Mouse (Mus musculus) forebrain, embryonic 16.5 days (tissue): ENCODE results near the gene Ptdss2. TPM values are rescaled to one million over a fixed set of nuclear protein-coding genes. Genes with fewer than 3 reads are reported as not detected.

Source experiments
- ATAC-seq: fragments of 200-750 bp; cut with Nextera tagmentation; 2 replicates; pipeline ENCODE4 v1.8.0; 2017; ENCODE audit warnings: mild to moderate bottlenecking, moderate library complexity
- H3K27ac ChIP-seq: fragments of 300-500 bp; sonication (generic); 2 replicates; pipeline ENCODE4 v1.5.1; 2014; ENCODE audit warnings: low read length, control low read depth
- H3K27me3 ChIP-seq: fragments of 300-500 bp; sonication (generic); replicated peaks from 2 replicates; pipeline ENCODE4 v1.6.1; 2014; ENCODE audit warnings: low read length; ENCODE audit not compliant: control insufficient read depth, insufficient read depth
- H3K36me3 ChIP-seq: fragments of 300-500 bp; sonication (generic); 2 replicates; pipeline ENCODE4 v1.6.1; 2014; ENCODE audit not compliant: control insufficient read depth, insufficient read depth
- H3K4me1 ChIP-seq: fragments of 300-500 bp; sonication (generic); replicated peaks from 2 replicates; pipeline ENCODE4 v1.6.1; 2014; ENCODE audit warnings: low read length; ENCODE audit not compliant: control insufficient read depth, insufficient read depth
- H3K4me2 ChIP-seq: fragments of 300-500 bp; sonication (generic); 2 replicates; pipeline ENCODE4 v1.6.1; 2014; ENCODE audit warnings: mild to moderate bottlenecking, low read length, control low read depth
- H3K4me3 ChIP-seq: fragments of 300-500 bp; sonication (generic); replicated peaks from 2 replicates; pipeline ENCODE4 v1.5.1; 2014; ENCODE audit warnings: mild to moderate bottlenecking, low read length, control low read depth
- H3K9ac ChIP-seq: fragments of 300-500 bp; sonication (generic); replicated peaks from 2 replicates; pipeline ENCODE4 v1.6.1; 2014; ENCODE audit warnings: low read depth, low read length, control low read depth
- H3K9me3 ChIP-seq: fragments of 300-500 bp; sonication (generic); 2 replicates; pipeline ENCODE4 v1.6.1; 2016; ENCODE audit warnings: low read length; ENCODE audit not compliant: control insufficient read depth
- WGBS: fragments of 180-500 bp; shearing (Covaris S2); extraction: QIAGEN DNeasy Blood & Tissue Kit; methylation state at CpG from one replicate; pipeline ENCODE4 v1.1.7; 2014; 5-methylcytosine and 5-hydroxymethylcytosine counted together
- polyA plus RNA-seq: library from polyadenylated mRNA; unstranded; fragments of >200 nt; fragmentation: Nextera tagmentation; extraction: Ambion mirVana; gene quantifications from 2 replicates; pipeline ENCODE4 v1.2.1, GENCODE M21; 2015

Ptdss2 gene
- polyA plus RNA-seq, 1 experiment from 2014 or later = 74.9 TPM

- Histone ChIP-seq H3K4me1 (peaks cover 13% of the 10 kb centered on the region), H3K4me2 (peak overlapping the region; percentile 50), H3K9ac (peak overlapping the region; percentile 43), H3K36me3 (no peaks in the 10 kb centered on the region), H3K4me3 (peak overlapping the region; percentile 33), H3K27me3 (no peaks in the 10 kb centered on the region), H3K27ac (no peak overlapping the region), H3K9me3 (no peaks in the 10 kb centered on the region)
- WGBS = 25% methylated on average over 7 of the region's 7 CpGs
- no peak for ATAC-seq
These were observed 45.8 kb downstream of the Ptdss2 start for GRCm38 (mm10) chr7:141167901-141168517.

GRCm38 (mm10) chr7:141168518-141168953, 46.4 kb downstream of the Ptdss2 start:
- Histone ChIP-seq H3K9ac (peak overlapping the region; percentile 43), H3K4me1 (peaks cover 18% of the 10 kb centered on the region), H3K4me3 (peak overlapping the region; percentile 33), H3K27ac (no peak overlapping the region), H3K27me3 (no peaks in the 10 kb centered on the region), H3K9me3 (no peaks in the 10 kb centered on the region), H3K4me2 (peak overlapping the region; percentile 50), H3K36me3 (no peaks in the 10 kb centered on the region)
- WGBS = 3% methylated on average over 22 of the region's 22 CpGs
- no peak for ATAC-seq

- Histone ChIP-seq H3K4me2 (no peak overlapping the region), H3K4me1 (peaks cover 18% of the 10 kb centered on the region), H3K9ac (0 out of 2 replicates have a peak overlapping the region, but pooled peaks have one; percentile 11), H3K4me3 (no peak overlapping the region), H3K9me3 (no peaks in the 10 kb centered on the region), H3K27ac (no peak overlapping the region), H3K36me3 (no peaks in the 10 kb centered on the region), H3K27me3 (no peaks in the 10 kb centered on the region)
- 29% methylated on average over 1 of the region's 1 CpGs for WGBS
- no peak for ATAC-seq
These were observed 47.1 kb downstream of the Ptdss2 start for GRCm38 (mm10) chr7:141169300-141169699.

- H3K27ac ChIP-seq = no peak overlapping the region
- H3K36me3 ChIP-seq = no peaks in the 10 kb centered on the region
- H3K4me3 ChIP-seq = no peak overlapping the region
- ATAC-seq = no peak
- H3K4me1 ChIP-seq = peaks cover 18% of the 10 kb centered on the region
- H3K27me3 ChIP-seq = no peaks in the 10 kb centered on the region
- H3K9ac ChIP-seq = no peak overlapping the region
- no peak overlapping the region for H3K4me2 ChIP-seq
- no peaks in the 10 kb centered on the region for H3K9me3 ChIP-seq
These were observed 47.7 kb downstream of the Ptdss2 start for GRCm38 (mm10) chr7:141169866-141170265.

GRCm38 (mm10) chr7:141172116-141173006, 50.2 kb downstream of the Ptdss2 start, which contains the start of gene Rnh1:
TSS of gene Rnh1 (minus strand) at chr7:141172857.
- Histone ChIP-seq H3K4me2 (peak within 1 kb of the TSS; percentile 87), H3K9ac (peak within 1 kb of the TSS; percentile 64), H3K27me3 (no peaks in the 10 kb centered on the region), H3K9me3 (no peaks in the 10 kb centered on the region), H3K4me1 (peaks cover 20% of the 10 kb centered on the region), H3K4me3 (peak within 1 kb of the TSS; percentile 47), H3K27ac (peak within 1 kb of the TSS; percentile 86), H3K36me3 (no peaks in the 10 kb centered on the region)
- peak; percentile 98 for ATAC-seq
- 3% methylated on average over 55 of the region's 55 CpGs for whole genome bisulfite sequencing

- Histone ChIP-seq H3K27me3 (no peaks in the 10 kb centered on the region), H3K36me3 (no peaks in the 10 kb centered on the region), H3K4me1 (peaks cover 16% of the 10 kb centered on the region), H3K27ac (peak overlapping the region; percentile 86), H3K4me3 (peak overlapping the region; percentile 47), H3K4me2 (peak overlapping the region; percentile 87), H3K9me3 (no peaks in the 10 kb centered on the region), H3K9ac (peak overlapping the region; percentile 64)
- WGBS = 85% methylated on average over 5 of the region's 5 CpGs
- ATAC-seq = no peak
These were observed 51.2 kb downstream of the Ptdss2 start for GRCm38 (mm10) chr7:141173323-141173850.

GRCm38 (mm10) chr7:141175068-141175467, 52.9 kb downstream of the Ptdss2 start:
- H3K9ac ChIP-seq = no peak overlapping the region
- no peaks in the 10 kb centered on the region for H3K9me3 ChIP-seq
- ATAC-seq = no peak
- H3K27ac ChIP-seq = no peak overlapping the region
- H3K4me1 ChIP-seq = peaks cover 11% of the 10 kb centered on the region
- no peaks in the 10 kb centered on the region for H3K36me3 ChIP-seq
- 86% methylated on average over 4 of the region's 4 CpGs for WGBS
- no peak overlapping the region for H3K4me3 ChIP-seq
- H3K4me2 ChIP-seq = no peak overlapping the region
- no peaks in the 10 kb centered on the region for H3K27me3 ChIP-seq

- 0 out of 2 replicates have a peak overlapping the region, but pooled peaks have one; percentile 25 for H3K9ac ChIP-seq
- no peaks in the 10 kb centered on the region for H3K9me3 ChIP-seq
- ATAC-seq = no peak
- H3K27me3 ChIP-seq = no peaks in the 10 kb centered on the region
- H3K4me1 ChIP-seq = peaks cover 11% of the 10 kb centered on the region
- 3% methylated on average over 8 of the region's 8 CpGs for WGBS
- no peaks in the 10 kb centered on the region for H3K36me3 ChIP-seq
- no peak overlapping the region for H3K4me2 ChIP-seq
- H3K4me3 ChIP-seq = no peak overlapping the region
- H3K27ac ChIP-seq = no peak overlapping the region
These were observed 54.0 kb downstream of the Ptdss2 start for GRCm38 (mm10) chr7:141176173-141176572.

- no peak for ATAC-seq
- H3K27me3 ChIP-seq = no peaks in the 10 kb centered on the region
- H3K36me3 ChIP-seq = peaks cover 22% of the 10 kb centered on the region
- no peak overlapping the region for H3K4me2 ChIP-seq
- no peaks in the 10 kb centered on the region for H3K9me3 ChIP-seq
- no peak overlapping the region for H3K9ac ChIP-seq
- no peak overlapping the region for H3K4me3 ChIP-seq
- 82% methylated on average over 3 of the region's 3 CpGs for WGBS
- H3K4me1 ChIP-seq = peaks cover 9% of the 10 kb centered on the region
- no peak overlapping the region for H3K27ac ChIP-seq
These were observed 66.0 kb downstream of the Ptdss2 start for GRCm38 (mm10) chr7:141188194-141188593.
